Mouse (Mus musculus): ENCODE data around the gene Myo1g.

- TF ChIP-seq EP300 (optimal IDR thresholded peaks at IDR 0.05) (no peak), CTCF (IDR thresholded peaks at IDR 0.05; ENCODE audit: low read depth) (no peak)
These were observed 18.3 kb downstream of the Myo1g start for GRCm38 (mm10) chr11:6502506-6502905.

All from stomach, postnatal 0 days (tissue).